Mouse (Mus musculus) limb, embryonic 10.5 days (tissue): Measurements from ENCODE around the gene R3hcc1l. TPM values are rescaled to one million over a fixed set of nuclear protein-coding genes. Genes with fewer than 3 reads are reported as not detected.

Experiments
- DNase-seq: peaks from one replicate; pipeline ENCODE4 v3.0.0-alpha.2; 2017; ENCODE audit warnings: low spot score
- H3K27ac ChIP-seq: fragments of 300-500 bp; sonication (generic); 2 replicates; pipeline ENCODE4 v1.5.1; 2016; ENCODE audit warnings: mild to moderate bottlenecking
- H3K27me3 ChIP-seq: fragments of 300-500 bp; sonication (generic); 2 replicates; pipeline ENCODE4 v1.6.1; 2016; ENCODE audit warnings: low read depth, mild to moderate bottlenecking; ENCODE audit not compliant: poor library complexity, severe bottlenecking
- H3K36me3 ChIP-seq: fragments of 300-500 bp; sonication (generic); 2 replicates; pipeline ENCODE4 v1.6.1; 2016; ENCODE audit warnings: mild to moderate bottlenecking, moderate library complexity
- H3K4me1 ChIP-seq: fragments of 300-500 bp; sonication (generic); 2 replicates; pipeline ENCODE4 v1.6.1; 2016
- H3K4me3 ChIP-seq: fragments of 300-500 bp; sonication (generic); 2 replicates; pipeline ENCODE4 v1.5.1; 2016; ENCODE audit warnings: mild to moderate bottlenecking, moderate library complexity
- H3K9me3 ChIP-seq: fragments of 300-500 bp; sonication (generic); replicated peaks from 2 replicates; pipeline ENCODE4 v1.6.1; 2016; ENCODE audit warnings: mild to moderate bottlenecking
- WGBS: fragments of 180-500 bp; shearing (Covaris S2); methylation state at CpG from one replicate; pipeline ENCODE4 v1.1.7; 2016; 5-methylcytosine and 5-hydroxymethylcytosine counted together
- polyA plus RNA-seq: library from polyadenylated mRNA; unstranded; fragments of >200 nt; fragmentation: Nextera tagmentation; extraction: Ambion mirVana; gene quantifications from 2 replicates; pipeline ENCODE4 v1.2.1, GENCODE M21; 2016

R3hcc1l gene
- polyA plus RNA-seq, 1 experiment from 2014 or later, result 21.4 TPM

GRCm38 (mm10) chr19:42589246-42589645 lies 70.7 kb downstream of the R3hcc1l start:
- 74% methylated on average over 1 of the region's 1 CpGs for WGBS

DNA sequence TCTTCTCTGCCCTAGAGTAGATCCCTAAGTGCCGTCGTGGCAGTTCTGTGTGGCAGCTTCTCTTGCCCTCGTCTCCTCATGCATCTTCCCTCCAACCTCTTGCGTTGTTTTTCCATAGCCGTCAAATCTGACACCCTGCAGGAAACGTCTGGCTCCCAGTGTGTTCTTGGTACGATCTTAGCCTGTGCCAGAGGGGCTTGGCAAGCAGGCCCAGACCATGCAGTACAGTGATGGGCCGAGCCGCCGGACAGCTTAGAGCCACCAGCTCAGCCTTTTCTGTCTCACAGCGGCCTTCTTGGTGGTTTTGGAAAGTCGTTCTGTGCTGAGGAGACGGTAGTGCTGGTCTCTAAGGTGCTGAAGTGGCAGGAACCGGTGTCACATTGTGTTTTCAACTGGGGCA lies 73.0 kb downstream of the R3hcc1l start:
- no peaks in the 10 kb centered on the region for H3K9me3 ChIP-seq
- H3K36me3 ChIP-seq, result peaks cover 40% of the 10 kb centered on the region
- H3K27ac ChIP-seq, result no peak overlapping the region
- H3K4me1 ChIP-seq, result no peaks in the 10 kb centered on the region
- 85% methylated on average over 14 of the region's 14 CpGs for WGBS
- H3K4me3 ChIP-seq, result no peak overlapping the region
- no peak for DNase-seq
- no peaks in the 10 kb centered on the region for H3K27me3 ChIP-seq

More at GRCm38 (mm10) chr19:42589246-42589645, 70.7 kb downstream of the R3hcc1l start:
- Histone ChIP-seq H3K9me3 (no peaks in the 10 kb centered on the region), H3K27ac (no peak overlapping the region), H3K4me3 (no peak overlapping the region), H3K27me3 (no peaks in the 10 kb centered on the region), H3K4me1 (no peaks in the 10 kb centered on the region), H3K36me3 (peaks cover 40% of the 10 kb centered on the region)
- no peak for DNase-seq

GRCm38 (mm10) chr19:42593456-42593855 lies 74.9 kb downstream of the R3hcc1l start:
- H3K36me3 ChIP-seq, result peaks cover 36% of the 10 kb centered on the region
- WGBS, result 89% methylated on average over 6 of the region's 6 CpGs
- DNase-seq, result no peak
- no peaks in the 10 kb centered on the region for H3K9me3 ChIP-seq
- no peaks in the 10 kb centered on the region for H3K27me3 ChIP-seq
- no peaks in the 10 kb centered on the region for H3K4me1 ChIP-seq
- H3K4me3 ChIP-seq, result no peak overlapping the region
- H3K27ac ChIP-seq, result no peak overlapping the region

DNA sequence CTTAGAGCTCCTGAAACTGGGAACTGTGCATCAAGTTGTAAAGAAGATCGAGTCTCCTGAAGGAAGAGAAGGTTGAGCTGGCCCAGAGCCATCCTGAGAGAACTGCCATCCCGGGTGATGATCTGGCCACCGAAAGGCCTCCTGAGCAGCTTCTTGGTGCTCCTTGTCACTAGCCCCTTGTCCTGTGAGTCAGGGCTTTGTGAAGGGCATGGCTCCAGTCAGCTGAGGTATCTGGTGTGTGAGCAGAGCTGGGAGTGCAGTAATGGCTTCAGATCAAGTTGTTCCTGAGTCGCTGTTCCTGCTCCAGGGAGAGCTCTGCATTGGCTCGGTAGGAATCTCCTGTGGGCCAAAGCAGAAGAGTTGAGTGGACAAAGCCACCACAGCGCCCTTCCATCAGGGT lies 76.5 kb downstream of the R3hcc1l start:
- Histone ChIP-seq H3K4me3 (no peak overlapping the region), H3K36me3 (peaks cover 36% of the 10 kb centered on the region), H3K9me3 (no peaks in the 10 kb centered on the region), H3K4me1 (no peaks in the 10 kb centered on the region), H3K27me3 (no peaks in the 10 kb centered on the region), H3K27ac (no peak overlapping the region)
- no peak for DNase-seq
- WGBS, result 96% methylated on average over 6 of the region's 6 CpGs

GRCm38 (mm10) chr19:42597286-42597685 lies 78.7 kb downstream of the R3hcc1l start:
- Histone ChIP-seq H3K9me3 (no peaks in the 10 kb centered on the region), H3K36me3 (peaks cover 21% of the 10 kb centered on the region), H3K27me3 (no peaks in the 10 kb centered on the region), H3K4me3 (no peak overlapping the region), H3K4me1 (0 out of 2 replicates have a peak, but pooled peaks cover 3% of the 10 kb centered on the region), H3K27ac (no peak overlapping the region)
- no peak for DNase-seq
- 96% methylated on average over 12 of the region's 12 CpGs for WGBS

DNA sequence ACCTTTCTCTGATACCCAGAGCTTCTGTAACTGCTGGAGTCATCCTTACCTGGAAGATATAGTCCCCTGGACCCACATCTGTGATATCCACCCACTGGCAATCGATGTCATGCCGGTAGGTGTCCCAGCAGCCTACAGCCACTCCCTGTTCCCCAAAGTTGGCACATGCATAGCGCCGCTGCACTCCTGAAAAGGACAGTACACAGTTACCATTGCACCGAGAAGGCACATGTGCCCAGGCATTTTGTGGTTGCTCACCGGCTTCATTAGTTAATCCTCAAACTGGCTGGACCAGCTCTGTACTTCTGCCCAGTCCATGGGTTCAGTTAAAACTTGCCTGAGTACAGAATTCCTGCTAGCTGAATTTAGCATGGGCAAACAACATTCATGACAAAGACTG lies 79.3 kb downstream of the R3hcc1l start:
- H3K4me1 ChIP-seq, result 0 out of 2 replicates have a peak, but pooled peaks cover 3% of the 10 kb centered on the region
- H3K27me3 ChIP-seq, result no peaks in the 10 kb centered on the region
- peaks cover 18% of the 10 kb centered on the region for H3K36me3 ChIP-seq
- no peaks in the 10 kb centered on the region for H3K9me3 ChIP-seq
- WGBS, result 97% methylated on average over 6 of the region's 6 CpGs
- no peak overlapping the region for H3K4me3 ChIP-seq
- DNase-seq, result no peak
- no peak overlapping the region for H3K27ac ChIP-seq

- Histone ChIP-seq H3K36me3 (peaks cover 4% of the 10 kb centered on the region; the same call in 1 of the 2 replicates), H3K27me3 (no peaks in the 10 kb centered on the region), H3K27ac (no peak overlapping the region), H3K9me3 (no peaks in the 10 kb centered on the region), H3K4me3 (no peak overlapping the region), H3K4me1 (0 out of 2 replicates have a peak, but pooled peaks cover 5% of the 10 kb centered on the region)
- no peak for DNase-seq
- 89% methylated on average over 17 of the region's 17 CpGs for WGBS
These were observed 81.3 kb downstream of the R3hcc1l start for GRCm38 (mm10) chr19:42599891-42600290.

GRCm38 (mm10) chr19:42600591-42600990 lies 82.0 kb downstream of the R3hcc1l start:
- Histone ChIP-seq H3K9me3 (no peaks in the 10 kb centered on the region), H3K4me3 (no peak overlapping the region), H3K4me1 (0 out of 2 replicates have a peak, but pooled peaks cover 5% of the 10 kb centered on the region), H3K27ac (no peak overlapping the region), H3K27me3 (no peaks in the 10 kb centered on the region), H3K36me3 (no peaks in the 10 kb centered on the region)
- DNase-seq, result no peak
- 82% methylated on average over 3 of the region's 3 CpGs for WGBS

GRCm38 (mm10) chr19:42601445-42601844 lies 82.9 kb downstream of the R3hcc1l start:
- Histone ChIP-seq H3K4me3 (no peak overlapping the region), H3K27ac (no peak overlapping the region), H3K36me3 (no peaks in the 10 kb centered on the region), H3K27me3 (no peaks in the 10 kb centered on the region), H3K9me3 (no peaks in the 10 kb centered on the region), H3K4me1 (0 out of 2 replicates have a peak, but pooled peaks cover 5% of the 10 kb centered on the region)
- DNase-seq, result no peak
- 91% methylated on average over 2 of the region's 2 CpGs for WGBS

DNA sequence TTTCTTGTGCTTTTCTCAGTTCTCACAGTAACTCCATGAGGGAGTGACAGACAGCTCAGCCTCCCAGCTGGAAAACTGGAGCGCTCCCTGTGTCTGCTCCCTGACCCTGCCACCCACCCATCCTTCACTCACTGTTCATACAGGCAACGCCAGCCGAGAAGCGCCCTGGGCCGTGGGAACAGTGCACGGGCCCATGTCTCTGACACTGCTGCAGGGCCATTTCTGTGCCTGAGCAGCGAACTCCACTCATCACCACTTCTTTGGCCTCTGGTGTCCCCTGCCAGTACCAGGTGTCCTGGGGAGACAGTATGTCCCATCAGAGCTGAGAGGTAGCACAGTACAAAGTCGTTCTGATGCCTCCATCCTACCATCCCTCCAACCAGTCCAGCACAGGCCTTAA lies 83.5 kb downstream of the R3hcc1l start:
- WGBS, result 82% methylated on average over 8 of the region's 8 CpGs
- no peaks in the 10 kb centered on the region for H3K36me3 ChIP-seq
- no peaks in the 10 kb centered on the region for H3K27me3 ChIP-seq
- no peak overlapping the region for H3K27ac ChIP-seq
- no peak overlapping the region for H3K4me3 ChIP-seq
- no peaks in the 10 kb centered on the region for H3K9me3 ChIP-seq
- DNase-seq, result no peak
- H3K4me1 ChIP-seq, result 0 out of 2 replicates have a peak, but pooled peaks cover 5% of the 10 kb centered on the region

GRCm38 (mm10) chr19:42602576-42602975 lies 84.0 kb downstream of the R3hcc1l start:
- DNase-seq, result no peak
- Histone ChIP-seq H3K36me3 (no peaks in the 10 kb centered on the region), H3K27ac (no peak overlapping the region), H3K4me3 (no peak overlapping the region), H3K4me1 (0 out of 2 replicates have a peak, but pooled peaks cover 5% of the 10 kb centered on the region), H3K9me3 (no peaks in the 10 kb centered on the region), H3K27me3 (no peaks in the 10 kb centered on the region)
- 91% methylated on average over 8 of the region's 8 CpGs for WGBS

DNA sequence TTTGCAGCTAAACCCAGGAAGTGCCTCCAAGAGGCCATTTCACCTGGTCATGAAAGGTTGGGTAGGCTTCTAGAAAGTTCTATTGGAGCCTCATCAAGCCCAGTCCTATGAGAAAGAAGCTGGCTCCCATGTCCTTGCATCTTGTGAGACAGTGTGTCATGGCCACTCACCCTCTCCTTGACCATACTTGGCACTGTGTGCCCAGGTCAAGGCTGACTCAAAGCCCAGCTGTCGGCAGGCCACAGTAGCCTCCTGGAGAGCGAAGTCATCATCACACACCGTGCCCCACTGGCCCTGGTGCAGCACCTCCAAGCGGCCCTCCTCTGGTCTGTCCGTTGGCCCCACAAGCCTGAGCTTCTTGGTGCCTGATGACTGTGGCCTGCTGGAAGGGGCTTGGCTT lies 89.5 kb downstream of the R3hcc1l start:
- H3K4me1 ChIP-seq, result peaks cover 10% of the 10 kb centered on the region
- 94% methylated on average over 5 of the region's 5 CpGs for WGBS
- H3K9me3 ChIP-seq, result no peaks in the 10 kb centered on the region
- peaks cover 27% of the 10 kb centered on the region for H3K27me3 ChIP-seq
- no peaks in the 10 kb centered on the region for H3K36me3 ChIP-seq
- H3K4me3 ChIP-seq, result no peak overlapping the region
- DNase-seq, result no peak
- no peak overlapping the region for H3K27ac ChIP-seq

GRCm38 (mm10) chr19:42609716-42610115 lies 91.2 kb downstream of the R3hcc1l start:
- no peak for DNase-seq
- H3K4me3 ChIP-seq, result no peak overlapping the region
- H3K9me3 ChIP-seq, result no peaks in the 10 kb centered on the region
- H3K27me3 ChIP-seq, result peaks cover 40% of the 10 kb centered on the region
- peaks cover 18% of the 10 kb centered on the region for H3K4me1 ChIP-seq
- H3K36me3 ChIP-seq, result no peaks in the 10 kb centered on the region
- 93% methylated on average over 3 of the region's 3 CpGs for WGBS
- no peak overlapping the region for H3K27ac ChIP-seq

DNA sequence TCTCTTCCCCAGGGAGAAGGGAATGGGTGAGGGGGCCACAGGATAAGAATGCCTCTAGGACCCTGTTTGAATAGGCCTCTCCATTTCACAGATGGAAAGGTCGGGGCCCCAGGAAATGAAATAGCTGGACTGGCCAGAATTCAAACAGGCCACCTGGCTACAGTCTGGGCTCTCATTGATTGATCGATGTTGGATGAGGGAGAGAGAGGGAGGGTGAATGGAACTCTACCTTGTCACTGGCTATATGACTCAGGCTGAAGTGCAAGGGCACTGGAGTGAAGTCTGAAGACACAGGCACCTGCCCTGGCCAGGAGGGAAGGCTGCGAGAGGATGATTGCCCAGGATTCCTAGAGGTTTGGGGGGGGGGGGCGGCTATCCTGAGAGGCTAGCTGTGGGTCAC lies 93.2 kb downstream of the R3hcc1l start:
- Histone ChIP-seq H3K4me3 (no peak overlapping the region), H3K27me3 (peaks cover 43% of the 10 kb centered on the region), H3K4me1 (peaks cover 18% of the 10 kb centered on the region), H3K27ac (no peak overlapping the region), H3K9me3 (no peaks in the 10 kb centered on the region), H3K36me3 (no peaks in the 10 kb centered on the region)
- DNase-seq, result no peak
- WGBS, result 72% methylated on average over 4 of the region's 4 CpGs
